Mouse (Mus musculus): ENCODE results near the gene Esr1. TPM values are rescaled to one million over a fixed set of nuclear protein-coding genes. Genes with fewer than 3 reads are reported as not detected.

Esr1 gene
- polyA plus RNA-seq, 1 experiment from 2014 or later, result 0.24 TPM

DNA sequence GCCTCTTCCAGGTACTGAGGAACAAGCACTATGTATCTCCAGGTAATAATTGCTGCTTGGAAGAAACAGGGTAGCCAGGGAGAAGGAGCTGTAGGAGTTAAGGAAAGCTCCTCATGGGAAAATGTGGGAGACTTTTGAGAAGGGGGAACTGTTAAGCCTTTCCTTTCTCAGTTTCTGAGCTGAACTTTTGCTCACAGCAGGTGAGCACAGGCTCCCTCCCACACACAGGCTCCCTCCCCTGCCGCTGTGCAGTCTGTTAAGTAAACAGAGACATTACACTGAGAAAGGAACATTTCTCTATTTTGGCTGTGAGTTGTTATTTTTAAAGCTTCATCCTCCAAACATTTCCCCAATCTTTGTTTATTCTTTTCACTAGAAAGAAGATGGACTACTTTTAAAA, 354.4 kb downstream of the Esr1 start:
- H3K9me3 ChIP-seq, result no peaks in the 10 kb centered on the region
- no peak overlapping the region for H3K27ac ChIP-seq
- ATAC-seq (ENCODE audit: insufficient number of reproducible peaks, insufficient read depth, low FRiP score, low TSS enrichment, low read depth), result no peak
- WGBS, result 33% methylated on average over 1 of the region's 1 CpGs
- no peaks in the 10 kb centered on the region for H3K27me3 ChIP-seq
- no peak overlapping the region for H3K4me2 ChIP-seq
- H3K4me1 ChIP-seq, result no peaks in the 10 kb centered on the region
- H3K4me3 ChIP-seq, result no peak overlapping the region
- no peak overlapping the region for H3K9ac ChIP-seq
- no peaks in the 10 kb centered on the region for H3K36me3 ChIP-seq

DNA sequence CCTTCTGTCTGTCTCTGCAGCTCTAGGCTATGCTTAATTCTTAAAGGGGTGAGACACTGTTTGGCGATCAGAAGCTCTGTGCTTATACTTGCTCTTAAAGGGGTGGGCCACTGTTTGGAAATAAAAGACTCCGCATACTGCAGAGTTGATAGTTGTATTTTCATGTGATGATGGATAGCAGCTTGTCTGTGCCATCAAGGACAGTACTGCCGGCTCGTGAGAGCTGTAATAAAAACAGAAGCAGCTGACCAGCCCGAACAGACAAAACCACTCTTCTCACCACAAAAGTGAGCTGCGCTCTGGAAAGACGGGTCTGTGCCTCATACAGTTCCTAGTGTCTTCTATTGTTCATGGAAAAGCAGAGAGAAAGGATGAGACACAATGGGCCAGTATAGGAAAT, 359.8 kb downstream of the Esr1 start:
- no peak overlapping the region for H3K9ac ChIP-seq
- no peaks in the 10 kb centered on the region for H3K27me3 ChIP-seq
- 78% methylated on average over 7 of the region's 7 CpGs for WGBS
- no peaks in the 10 kb centered on the region for H3K36me3 ChIP-seq
- ATAC-seq (ENCODE audit: insufficient number of reproducible peaks, insufficient read depth, low FRiP score, low TSS enrichment, low read depth), result no peak
- H3K4me3 ChIP-seq, result no peak overlapping the region
- H3K27ac ChIP-seq, result no peak overlapping the region
- no peaks in the 10 kb centered on the region for H3K4me1 ChIP-seq
- no peak overlapping the region for H3K4me2 ChIP-seq
- H3K9me3 ChIP-seq, result no peaks in the 10 kb centered on the region

DNA sequence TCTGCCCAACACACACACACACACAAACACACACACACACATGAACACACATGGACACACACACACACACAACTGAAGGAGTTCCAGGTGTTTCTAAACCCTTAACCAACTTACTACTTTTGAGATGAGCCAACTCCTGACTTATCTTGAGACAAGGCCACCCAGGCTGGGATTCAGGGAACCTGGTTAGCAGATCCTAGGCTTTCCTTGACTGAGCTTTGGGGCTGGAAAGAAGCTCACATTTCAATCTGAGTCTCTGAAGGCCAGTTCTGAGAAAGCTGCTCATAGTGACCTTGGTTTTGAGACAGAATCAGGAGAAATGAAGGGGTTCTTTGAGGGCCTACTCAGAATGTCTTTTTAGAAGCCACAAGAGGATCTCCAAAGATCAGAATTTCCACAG, 360.2 kb downstream of the Esr1 start:
- no peaks in the 10 kb centered on the region for H3K27me3 ChIP-seq
- no peak for ATAC-seq (ENCODE audit: insufficient number of reproducible peaks, insufficient read depth, low FRiP score, low TSS enrichment, low read depth)
- H3K4me3 ChIP-seq, result no peak overlapping the region
- no peaks in the 10 kb centered on the region for H3K4me1 ChIP-seq
- no peak overlapping the region for H3K9ac ChIP-seq
- H3K4me2 ChIP-seq, result no peak overlapping the region
- no peaks in the 10 kb centered on the region for H3K9me3 ChIP-seq
- H3K27ac ChIP-seq, result no peak overlapping the region
- no peaks in the 10 kb centered on the region for H3K36me3 ChIP-seq

DNA sequence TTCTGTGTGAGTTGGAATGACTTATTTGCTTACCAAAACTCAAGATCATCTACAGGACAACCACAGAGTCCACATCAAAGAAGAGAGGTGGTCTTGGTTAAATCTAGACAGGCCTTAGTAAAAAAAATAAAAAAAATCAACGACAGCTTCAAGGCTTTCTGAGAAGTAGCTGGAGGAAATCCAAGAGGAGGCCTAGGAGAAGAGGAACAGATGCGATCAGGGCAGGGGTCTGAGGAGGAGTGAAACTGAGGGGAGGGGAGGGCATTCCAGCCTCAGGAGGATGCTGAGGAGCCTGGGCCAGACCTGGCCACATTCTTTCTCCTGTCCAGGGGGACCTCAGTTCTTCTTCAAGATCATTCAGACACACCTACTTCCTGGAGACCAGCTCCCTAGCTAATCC, 360.6 kb downstream of the Esr1 start:
- no peak overlapping the region for H3K4me2 ChIP-seq
- WGBS, result 53% methylated on average over 2 of the region's 2 CpGs

DNA sequence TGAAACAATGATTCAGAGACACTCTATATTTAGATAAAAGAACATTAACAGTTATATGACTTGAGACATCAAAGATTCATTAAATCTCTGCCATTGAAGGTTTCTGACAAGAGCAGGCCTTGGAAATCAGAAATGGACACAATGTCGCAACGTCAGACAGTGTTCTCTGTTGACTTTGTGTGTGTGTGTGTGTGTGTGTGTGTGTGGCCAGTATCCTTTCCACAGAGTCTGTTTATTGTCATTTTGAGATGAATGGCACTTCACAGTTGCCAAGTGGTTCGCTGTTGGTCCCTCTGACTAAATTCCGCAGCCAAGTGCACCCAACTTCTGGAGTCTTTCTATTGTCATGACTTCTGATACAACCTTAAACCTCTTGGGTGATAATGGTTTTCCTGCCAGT, 362.9 kb downstream of the Esr1 start:
- no peaks in the 10 kb centered on the region for H3K36me3 ChIP-seq
- WGBS, result 92% methylated on average over 4 of the region's 4 CpGs
- H3K4me1 ChIP-seq, result no peaks in the 10 kb centered on the region
- H3K27ac ChIP-seq, result no peak overlapping the region
- H3K4me3 ChIP-seq, result no peak overlapping the region
- H3K27me3 ChIP-seq, result no peaks in the 10 kb centered on the region
- H3K9ac ChIP-seq, result no peak overlapping the region
- no peaks in the 10 kb centered on the region for H3K9me3 ChIP-seq
- no peak overlapping the region for H3K4me2 ChIP-seq
- ATAC-seq (ENCODE audit: insufficient number of reproducible peaks, insufficient read depth, low FRiP score, low TSS enrichment, low read depth), result no peak

More for the DNA sequence above, 360.6 kb downstream of the Esr1 start:
- Histone ChIP-seq H3K4me1 (no peaks in the 10 kb centered on the region), H3K9me3 (no peaks in the 10 kb centered on the region), H3K27me3 (no peaks in the 10 kb centered on the region), H3K36me3 (no peaks in the 10 kb centered on the region), H3K27ac (no peak overlapping the region), H3K9ac (no peak overlapping the region), H3K4me3 (no peak overlapping the region)
- no peak for ATAC-seq (ENCODE audit: insufficient number of reproducible peaks, insufficient read depth, low FRiP score, low TSS enrichment, low read depth)

- no peak overlapping the region for H3K4me3 ChIP-seq
Observed at GRCm38 (mm10) chr10:4976557-4976956, 365.2 kb downstream of the Esr1 start.

GRCm38 (mm10) chr10:4977374-4977773, 366.0 kb downstream of the Esr1 start:
- Histone ChIP-seq H3K9ac (no peak overlapping the region), H3K9me3 (no peaks in the 10 kb centered on the region), H3K4me3 (no peak overlapping the region), H3K4me2 (no peak overlapping the region), H3K36me3 (no peaks in the 10 kb centered on the region), H3K27me3 (no peaks in the 10 kb centered on the region), H3K27ac (no peak overlapping the region), H3K4me1 (no peaks in the 10 kb centered on the region)
- WGBS, result 92% methylated on average over 3 of the region's 3 CpGs
- ATAC-seq (ENCODE audit: insufficient number of reproducible peaks, insufficient read depth, low FRiP score, low TSS enrichment, low read depth), result no peak

More at GRCm38 (mm10) chr10:4976557-4976956, 365.2 kb downstream of the Esr1 start:
- Histone ChIP-seq H3K9me3 (no peaks in the 10 kb centered on the region), H3K27me3 (no peaks in the 10 kb centered on the region), H3K9ac (no peak overlapping the region), H3K36me3 (no peaks in the 10 kb centered on the region), H3K4me2 (no peak overlapping the region), H3K27ac (no peak overlapping the region), H3K4me1 (no peaks in the 10 kb centered on the region)
- ATAC-seq (ENCODE audit: insufficient number of reproducible peaks, insufficient read depth, low FRiP score, low TSS enrichment, low read depth), result no peak
- WGBS, result 84% methylated on average over 2 of the region's 2 CpGs

DNA sequence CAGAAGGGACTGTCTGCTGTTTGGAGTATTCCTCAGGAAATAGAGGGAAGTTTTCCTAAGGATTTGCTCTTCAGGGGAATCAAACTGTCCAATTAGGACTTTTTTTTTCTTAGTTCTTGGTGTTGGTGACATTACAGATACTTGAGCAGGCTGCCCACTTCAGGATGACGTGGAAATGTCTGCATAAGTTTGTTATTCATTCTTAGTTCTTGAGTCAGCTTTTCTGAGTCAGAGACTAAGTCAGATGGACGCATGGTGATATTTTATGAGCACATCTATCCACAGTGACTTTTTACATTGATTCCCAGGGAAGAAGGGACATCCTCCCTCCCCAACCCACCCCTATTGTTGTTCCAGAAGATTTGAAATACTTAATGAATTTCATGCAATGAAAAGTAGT, 372.5 kb downstream of the Esr1 start:
- H3K9ac ChIP-seq, result no peak overlapping the region
- 74% methylated on average over 2 of the region's 2 CpGs for WGBS

GRCm38 (mm10) chr10:4993802-4994201, 382.4 kb downstream of the Esr1 start:
- H3K9me3 ChIP-seq, result no peaks in the 10 kb centered on the region
- WGBS, result 75% methylated on average over 3 of the region's 3 CpGs
- no peak overlapping the region for H3K4me3 ChIP-seq
- no peaks in the 10 kb centered on the region for H3K27me3 ChIP-seq
- H3K27ac ChIP-seq, result no peak overlapping the region
- H3K4me2 ChIP-seq, result no peak overlapping the region
- no peak overlapping the region for H3K9ac ChIP-seq
- ATAC-seq (ENCODE audit: insufficient number of reproducible peaks, insufficient read depth, low FRiP score, low TSS enrichment, low read depth), result no peak
- H3K4me1 ChIP-seq, result no peaks in the 10 kb centered on the region
- H3K36me3 ChIP-seq, result no peaks in the 10 kb centered on the region

More for the DNA sequence above, 372.5 kb downstream of the Esr1 start:
- Histone ChIP-seq H3K4me1 (no peaks in the 10 kb centered on the region), H3K27ac (no peak overlapping the region), H3K36me3 (no peaks in the 10 kb centered on the region), H3K27me3 (no peaks in the 10 kb centered on the region), H3K4me3 (no peak overlapping the region), H3K4me2 (no peak overlapping the region), H3K9me3 (no peaks in the 10 kb centered on the region)
- no peak for ATAC-seq (ENCODE audit: insufficient number of reproducible peaks, insufficient read depth, low FRiP score, low TSS enrichment, low read depth)

DNA sequence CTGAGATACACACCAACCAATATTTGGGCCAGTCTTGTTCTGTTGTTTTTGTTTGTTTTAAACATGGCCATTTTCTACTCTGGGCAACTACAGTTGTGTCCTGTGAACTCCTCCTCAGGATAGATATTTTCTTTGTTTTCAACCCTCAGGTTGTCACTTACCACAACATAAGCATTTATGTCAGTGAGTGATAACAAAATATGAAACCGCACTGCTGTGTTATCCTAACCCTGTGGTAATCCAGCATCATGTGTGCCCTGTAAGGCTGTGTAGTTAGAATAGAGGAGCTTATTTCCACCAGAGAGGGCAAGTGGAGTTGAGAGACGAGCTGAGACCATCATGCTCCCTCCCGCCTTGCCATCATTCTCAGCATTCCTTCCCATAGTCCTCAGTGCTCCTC, 385.2 kb downstream of the Esr1 start:
- Histone ChIP-seq H3K4me1 (no peaks in the 10 kb centered on the region), H3K4me3 (no peak overlapping the region), H3K9me3 (no peaks in the 10 kb centered on the region), H3K36me3 (no peaks in the 10 kb centered on the region), H3K9ac (no peak overlapping the region), H3K27ac (no peak overlapping the region), H3K4me2 (no peak overlapping the region), H3K27me3 (no peaks in the 10 kb centered on the region)
- 82% methylated on average over 3 of the region's 3 CpGs for WGBS
- ATAC-seq (ENCODE audit: insufficient number of reproducible peaks, insufficient read depth, low FRiP score, low TSS enrichment, low read depth), result no peak

DNA sequence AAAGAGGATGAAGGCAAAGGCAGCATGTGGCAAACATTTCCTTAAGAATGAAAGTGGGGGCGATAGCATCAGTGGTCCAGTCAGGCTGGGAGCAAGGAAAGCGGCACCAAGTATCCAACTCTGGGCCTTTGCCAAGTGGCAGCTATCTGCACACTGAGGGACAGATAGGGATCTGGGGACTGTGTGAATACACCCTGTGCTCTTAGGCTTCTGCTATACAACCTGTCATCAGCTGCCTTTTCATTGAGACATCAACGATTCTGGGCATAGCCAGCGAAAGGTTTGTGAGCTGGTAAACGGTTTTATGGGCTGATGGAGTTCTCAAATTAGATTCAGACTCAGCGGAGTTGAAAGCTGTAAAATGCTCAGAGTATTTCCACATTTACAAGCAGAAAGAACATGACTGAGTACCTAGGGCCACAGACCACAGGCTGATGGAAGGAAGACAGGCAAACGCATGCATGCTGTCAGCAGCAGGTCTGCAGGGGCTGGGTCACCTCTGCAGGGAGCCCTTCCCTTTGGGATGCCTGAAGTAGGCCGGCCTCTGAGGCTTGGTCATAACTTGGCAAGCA, 397.5 kb downstream of the Esr1 start:
- Histone ChIP-seq H3K36me3 (no peaks in the 10 kb centered on the region), H3K4me1 (no peaks in the 10 kb centered on the region), H3K4me3 (no peak overlapping the region), H3K27ac (no peak overlapping the region), H3K9me3 (no peaks in the 10 kb centered on the region), H3K27me3 (no peaks in the 10 kb centered on the region), H3K9ac (no peak overlapping the region), H3K4me2 (no peak overlapping the region)
- no peak for ATAC-seq (ENCODE audit: insufficient number of reproducible peaks, insufficient read depth, low FRiP score, low TSS enrichment, low read depth)
- WGBS, result 68% methylated on average over 8 of the region's 8 CpGs

DNA sequence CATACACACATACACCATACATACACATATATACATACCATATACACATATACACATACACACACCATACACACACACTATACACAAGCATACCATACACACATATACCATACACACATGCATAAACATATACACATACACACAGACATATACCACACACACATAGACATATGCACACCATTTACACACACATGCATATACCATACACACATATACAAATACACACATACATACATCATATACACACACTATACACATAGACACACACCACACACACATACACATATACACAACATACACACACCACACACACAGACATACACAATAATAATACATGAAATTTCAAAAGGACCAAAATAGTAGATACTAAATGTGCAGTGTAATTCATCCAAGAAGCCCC, 400.6 kb downstream of the Esr1 start:
- no peak for ATAC-seq (ENCODE audit: insufficient number of reproducible peaks, insufficient read depth, low FRiP score, low TSS enrichment, low read depth)

GRCm38 (mm10) chr10:5014976-5015375, 403.6 kb downstream of the Esr1 start:
- WGBS, result 83% methylated on average over 1 of the region's 1 CpGs
- Histone ChIP-seq H3K36me3 (no peaks in the 10 kb centered on the region), H3K9ac (no peak overlapping the region), H3K4me1 (no peaks in the 10 kb centered on the region), H3K4me2 (no peak overlapping the region), H3K4me3 (no peak overlapping the region), H3K27me3 (no peaks in the 10 kb centered on the region), H3K27ac (no peak overlapping the region), H3K9me3 (no peaks in the 10 kb centered on the region)
- ATAC-seq (ENCODE audit: insufficient number of reproducible peaks, insufficient read depth, low FRiP score, low TSS enrichment, low read depth), result no peak

More for the DNA sequence above, 400.6 kb downstream of the Esr1 start:
- H3K27ac ChIP-seq, result no peak overlapping the region
- no peaks in the 10 kb centered on the region for H3K9me3 ChIP-seq
- H3K9ac ChIP-seq, result no peak overlapping the region
- no peak overlapping the region for H3K4me3 ChIP-seq
- H3K27me3 ChIP-seq, result no peaks in the 10 kb centered on the region
- H3K4me2 ChIP-seq, result no peak overlapping the region
- H3K36me3 ChIP-seq, result no peaks in the 10 kb centered on the region
- H3K4me1 ChIP-seq, result no peaks in the 10 kb centered on the region

Measured in embryonic facial prominence, embryonic 13.5 days (tissue).